Mouse (Mus musculus) intestine, embryonic 15.5 days (tissue): ENCODE measurements around the gene Klf6. TPM values are rescaled to one million over a fixed set of nuclear protein-coding genes. Genes with fewer than 3 reads are reported as not detected.
A peak's percentile ranks its signal among the peaks of the same experiment; 100 is the strongest.

Experiments
- ATAC-seq: fragments of 200-750 bp; cut with Nextera tagmentation; 2 replicates; pipeline ENCODE4 v1.8.0; 2017; ENCODE audit warnings: moderate TSS enrichment, moderate library complexity
- H3K27ac ChIP-seq: fragments of 300-500 bp; sonication (generic); 2 replicates; pipeline ENCODE4 v1.5.1; 2015; ENCODE audit warnings: mild to moderate bottlenecking, inconsistent platforms
- H3K27me3 ChIP-seq: fragments of 300-500 bp; sonication (generic); replicated peaks from 2 replicates; pipeline ENCODE4 v1.6.1; 2015; ENCODE audit warnings: inconsistent platforms
- H3K36me3 ChIP-seq: fragments of 300-500 bp; sonication (generic); 2 replicates; pipeline ENCODE4 v1.6.1; 2015; ENCODE audit warnings: inconsistent platforms
- H3K4me1 ChIP-seq: fragments of 300-500 bp; sonication (generic); replicated peaks from 2 replicates; pipeline ENCODE4 v1.6.1; 2015; ENCODE audit warnings: inconsistent platforms
- H3K4me2 ChIP-seq: fragments of 300-500 bp; sonication (generic); replicated peaks from 2 replicates; pipeline ENCODE4 v1.6.1; 2015; ENCODE audit warnings: mild to moderate bottlenecking, inconsistent platforms
- H3K4me3 ChIP-seq: fragments of 300-500 bp; sonication (generic); replicated peaks from 2 replicates; pipeline ENCODE4 v1.5.1; 2015; ENCODE audit warnings: inconsistent platforms
- H3K9ac ChIP-seq: fragments of 300-500 bp; sonication (generic); 2 replicates; pipeline ENCODE4 v1.6.1; 2015; ENCODE audit warnings: inconsistent platforms
- H3K9me3 ChIP-seq: fragments of 300-500 bp; sonication (generic); 2 replicates; pipeline ENCODE4 v1.6.1; 2016; ENCODE audit warnings: inconsistent platforms
- WGBS: fragments of 180-500 bp; shearing (Covaris S2); methylation state at CpG from one replicate; pipeline ENCODE4 v1.1.7; 2015; 5-methylcytosine and 5-hydroxymethylcytosine counted together
- polyA plus RNA-seq: library from polyadenylated mRNA; unstranded; fragments of >200 nt; fragmentation: Nextera tagmentation; extraction: Ambion mirVana; gene quantifications from 2 replicates; pipeline ENCODE4 v1.2.1, GENCODE M21; 2015

Gene Klf6
- polyA plus RNA-seq, 1 experiment from 2014 or later = 79.5 TPM

DNA sequence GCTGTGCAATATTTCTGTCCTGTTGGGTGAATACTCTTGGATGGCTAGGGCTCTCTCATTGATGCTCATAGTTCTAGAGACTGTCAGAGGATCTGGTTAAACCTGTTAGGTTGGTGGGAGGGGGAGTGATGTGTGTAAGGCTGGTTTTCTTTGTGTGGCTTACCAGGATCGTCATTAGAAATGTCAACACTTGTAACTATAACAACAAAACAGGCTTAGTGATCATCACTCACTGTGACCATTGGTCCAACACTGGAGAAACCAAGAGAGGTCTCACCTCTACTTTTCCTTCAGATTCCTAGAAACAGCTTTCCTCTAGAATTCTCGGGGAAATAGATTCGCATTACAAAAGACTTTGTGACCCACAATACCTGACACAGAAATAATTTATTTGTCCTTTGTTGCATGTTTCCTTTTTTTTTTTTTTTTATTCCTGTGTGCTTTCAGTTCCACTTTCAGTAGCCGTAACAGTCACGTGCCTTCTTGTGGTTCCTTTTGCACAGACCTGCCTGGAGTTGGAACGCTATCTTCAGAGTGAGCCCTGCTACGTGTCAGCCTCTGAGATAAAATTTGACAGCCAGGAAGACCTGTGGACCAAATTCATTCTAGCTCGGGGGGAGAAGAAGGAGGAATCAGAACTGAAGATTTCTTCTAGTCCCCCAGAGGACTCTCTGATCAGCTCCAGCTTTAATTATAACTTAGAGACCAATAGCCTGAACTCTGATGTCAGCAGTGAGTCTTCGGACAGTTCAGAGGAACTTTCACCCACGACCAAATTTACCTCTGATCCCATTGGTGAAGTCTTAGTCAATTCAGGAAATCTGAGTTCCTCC, 3.2 kb downstream of the Klf6 start:
- Histone ChIP-seq H3K36me3 (peaks cover 16% of the 10 kb centered on the region), H3K4me1 (peaks cover 20% of the 10 kb centered on the region), H3K4me2 (peak overlapping the region; percentile 53), H3K9ac (no peak overlapping the region; the same call in 1 of the 2 replicates), H3K4me3 (peak overlapping the region; percentile 19), H3K27ac (no peak overlapping the region), H3K9me3 (no peaks in the 10 kb centered on the region), H3K27me3 (no peaks in the 10 kb centered on the region)
- WGBS = 56% methylated on average over 10 of the region's 10 CpGs
- no peak for ATAC-seq

DNA sequence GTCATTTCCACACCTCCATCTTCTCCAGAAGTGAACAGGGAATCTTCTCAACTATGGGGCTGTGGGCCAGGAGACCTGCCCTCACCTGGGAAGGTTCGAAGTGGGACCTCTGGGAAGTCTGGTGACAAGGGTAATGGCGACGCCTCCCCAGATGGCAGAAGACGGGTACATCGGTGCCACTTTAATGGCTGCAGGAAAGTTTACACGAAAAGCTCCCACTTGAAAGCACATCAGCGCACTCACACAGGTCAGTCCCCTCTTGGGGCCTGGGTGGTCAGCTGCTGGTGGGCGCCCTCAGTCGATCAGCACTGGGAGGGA, 3.8 kb downstream of the Klf6 start:
- H3K4me3 ChIP-seq = no peak overlapping the region

DNA sequence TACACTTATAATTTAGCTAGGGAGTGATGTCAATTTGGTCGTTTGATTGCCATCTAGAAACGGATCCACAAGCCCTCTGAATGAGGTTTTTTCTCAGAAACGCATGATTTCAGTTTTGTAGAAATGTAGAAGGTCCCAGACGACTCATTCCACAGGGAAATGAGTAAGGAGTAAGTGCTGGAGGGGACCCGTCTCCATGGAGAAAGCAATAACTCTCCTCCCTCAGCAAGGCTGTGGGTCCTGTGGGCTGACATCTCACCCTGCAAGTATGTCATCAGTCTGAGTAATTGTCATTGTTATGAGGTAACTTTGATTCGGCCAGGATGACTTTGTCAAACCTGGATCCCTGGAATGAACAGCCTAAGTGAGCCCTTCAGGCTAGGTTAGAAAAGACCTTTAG, 4.8 kb downstream of the Klf6 start:
- no peak for ATAC-seq
- H3K4me1 ChIP-seq = peaks cover 24% of the 10 kb centered on the region
- no peak overlapping the region for H3K4me3 ChIP-seq
- H3K4me2 ChIP-seq = 0 out of 2 replicates have a peak overlapping the region, but pooled peaks have one; percentile 33
- H3K9ac ChIP-seq = no peak overlapping the region
- 78% methylated on average over 6 of the region's 6 CpGs for WGBS
- H3K9me3 ChIP-seq = no peaks in the 10 kb centered on the region
- no peaks in the 10 kb centered on the region for H3K27me3 ChIP-seq
- H3K36me3 ChIP-seq = peaks cover 16% of the 10 kb centered on the region
- H3K27ac ChIP-seq = no peak overlapping the region

More for the DNA sequence above, 3.8 kb downstream of the Klf6 start:
- H3K27me3 ChIP-seq = no peaks in the 10 kb centered on the region
- peak overlapping the region; percentile 53; the same call in 1 of the 2 replicates for H3K4me2 ChIP-seq
- H3K27ac ChIP-seq = no peak overlapping the region
- H3K4me1 ChIP-seq = peaks cover 20% of the 10 kb centered on the region
- peaks cover 16% of the 10 kb centered on the region for H3K36me3 ChIP-seq
- no peak for ATAC-seq
- H3K9me3 ChIP-seq = no peaks in the 10 kb centered on the region
- 88% methylated on average over 9 of the region's 9 CpGs for WGBS
- H3K9ac ChIP-seq = no peak overlapping the region

DNA sequence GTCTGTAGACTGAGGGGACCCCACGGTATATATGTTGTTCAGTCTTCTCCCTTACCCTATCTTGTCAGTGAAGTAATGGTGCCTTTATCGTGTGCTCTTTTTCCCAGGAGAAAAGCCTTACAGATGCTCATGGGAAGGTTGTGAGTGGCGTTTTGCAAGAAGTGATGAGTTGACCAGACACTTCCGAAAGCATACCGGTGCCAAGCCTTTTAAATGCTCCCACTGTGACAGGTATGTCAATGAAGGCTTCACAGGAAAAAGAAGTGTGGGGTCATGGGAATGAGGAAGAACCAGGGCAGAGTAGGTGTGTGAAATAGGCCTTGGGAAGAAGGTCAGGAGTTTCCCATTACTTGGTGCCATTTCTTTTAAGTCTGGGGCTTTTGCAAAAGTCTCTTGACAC, 5.2 kb downstream of the Klf6 start:
- ATAC-seq = no peak
- Histone ChIP-seq H3K27me3 (no peaks in the 10 kb centered on the region), H3K9ac (no peak overlapping the region), H3K4me1 (peaks cover 24% of the 10 kb centered on the region), H3K9me3 (no peaks in the 10 kb centered on the region), H3K27ac (no peak overlapping the region), H3K4me3 (no peak overlapping the region), H3K4me2 (no peak overlapping the region), H3K36me3 (peaks cover 16% of the 10 kb centered on the region)
- WGBS = 96% methylated on average over 5 of the region's 5 CpGs

DNA sequence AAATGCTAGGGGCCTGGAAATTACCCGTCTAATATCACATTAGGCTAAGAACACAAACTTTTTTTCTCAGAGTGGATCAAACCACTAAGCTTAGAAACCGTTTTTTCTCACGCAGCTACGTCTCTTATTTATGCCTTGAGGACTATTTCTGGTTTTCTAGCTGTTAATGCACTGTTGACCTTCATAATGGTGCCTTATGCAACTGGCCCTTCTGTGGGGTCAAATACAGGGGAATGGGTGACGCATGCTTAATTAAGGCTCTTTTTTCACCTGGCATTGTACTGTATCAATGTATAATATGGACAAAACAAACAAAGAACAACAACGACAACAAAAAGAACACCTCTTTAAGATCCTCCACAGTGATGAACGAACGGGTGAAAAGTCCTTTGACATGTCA, 7.1 kb downstream of the Klf6 start:
- H3K9me3 ChIP-seq = no peaks in the 10 kb centered on the region
- WGBS = 88% methylated on average over 8 of the region's 8 CpGs

DNA sequence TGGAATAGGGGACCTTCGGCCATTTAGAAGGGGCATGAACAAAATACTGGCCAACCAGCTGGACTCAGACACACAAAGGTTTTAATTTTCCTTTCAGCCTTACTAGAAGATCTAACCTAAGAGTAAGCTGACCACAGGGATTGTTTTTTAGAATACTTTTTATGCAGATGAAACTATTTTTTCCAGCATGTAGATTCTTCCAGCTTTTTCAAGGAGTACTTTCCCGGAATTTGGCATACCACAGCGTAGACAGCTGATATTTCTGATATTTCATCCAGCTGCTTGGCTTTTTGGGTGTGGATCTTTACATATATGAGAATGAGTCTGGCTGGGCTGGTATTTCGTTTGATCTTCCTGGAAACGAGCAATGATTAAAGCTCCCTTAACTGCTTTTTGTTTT, 8.2 kb downstream of the Klf6 start:
- Histone ChIP-seq H3K4me1 (peaks cover 20% of the 10 kb centered on the region), H3K4me2 (no peak overlapping the region), H3K9ac (no peak overlapping the region), H3K36me3 (peaks cover 16% of the 10 kb centered on the region), H3K27me3 (no peaks in the 10 kb centered on the region), H3K27ac (peak overlapping the region; percentile 44; the same call in 1 of the 2 replicates), H3K9me3 (no peaks in the 10 kb centered on the region), H3K4me3 (no peak overlapping the region)
- WGBS = 50% methylated on average over 5 of the region's 5 CpGs
- ATAC-seq = no peak

More for the DNA sequence above, 7.1 kb downstream of the Klf6 start:
- no peak for ATAC-seq
- no peak overlapping the region for H3K4me3 ChIP-seq
- no peak overlapping the region for H3K27ac ChIP-seq
- H3K4me2 ChIP-seq = no peak overlapping the region
- no peak overlapping the region for H3K9ac ChIP-seq
- H3K4me1 ChIP-seq = peaks cover 24% of the 10 kb centered on the region
- H3K27me3 ChIP-seq = no peaks in the 10 kb centered on the region
- H3K36me3 ChIP-seq = peaks cover 16% of the 10 kb centered on the region

DNA sequence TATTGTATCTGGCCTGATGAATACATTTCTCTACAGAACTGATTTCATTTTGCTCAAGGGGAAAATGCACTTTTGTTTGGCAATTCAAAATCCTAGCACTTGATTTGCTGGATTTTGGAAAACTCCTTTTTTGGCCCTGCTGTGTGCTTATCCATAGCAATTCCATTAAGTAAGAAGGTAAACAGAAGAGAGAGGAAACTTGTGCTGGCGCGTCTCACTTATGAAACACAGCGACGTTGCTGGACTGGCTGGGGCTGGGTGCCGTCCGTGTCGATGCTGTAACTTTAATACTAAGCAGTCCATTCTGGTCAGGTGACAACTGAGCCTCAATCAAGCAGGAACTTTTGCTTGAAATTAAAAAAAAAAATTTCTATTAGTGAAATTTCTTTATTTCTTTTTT, 8.6 kb downstream of the Klf6 start:
- H3K4me1 ChIP-seq = peaks cover 16% of the 10 kb centered on the region
- peak overlapping the region; percentile 44; the same call in 1 of the 2 replicates for H3K27ac ChIP-seq
- H3K9ac ChIP-seq = no peak overlapping the region
- ATAC-seq = peak; percentile 61
- WGBS = 17% methylated on average over 7 of the region's 7 CpGs
- peaks cover 16% of the 10 kb centered on the region for H3K36me3 ChIP-seq
- H3K4me3 ChIP-seq = no peak overlapping the region
- H3K4me2 ChIP-seq = no peak overlapping the region
- no peaks in the 10 kb centered on the region for H3K27me3 ChIP-seq
- H3K9me3 ChIP-seq = no peaks in the 10 kb centered on the region

DNA sequence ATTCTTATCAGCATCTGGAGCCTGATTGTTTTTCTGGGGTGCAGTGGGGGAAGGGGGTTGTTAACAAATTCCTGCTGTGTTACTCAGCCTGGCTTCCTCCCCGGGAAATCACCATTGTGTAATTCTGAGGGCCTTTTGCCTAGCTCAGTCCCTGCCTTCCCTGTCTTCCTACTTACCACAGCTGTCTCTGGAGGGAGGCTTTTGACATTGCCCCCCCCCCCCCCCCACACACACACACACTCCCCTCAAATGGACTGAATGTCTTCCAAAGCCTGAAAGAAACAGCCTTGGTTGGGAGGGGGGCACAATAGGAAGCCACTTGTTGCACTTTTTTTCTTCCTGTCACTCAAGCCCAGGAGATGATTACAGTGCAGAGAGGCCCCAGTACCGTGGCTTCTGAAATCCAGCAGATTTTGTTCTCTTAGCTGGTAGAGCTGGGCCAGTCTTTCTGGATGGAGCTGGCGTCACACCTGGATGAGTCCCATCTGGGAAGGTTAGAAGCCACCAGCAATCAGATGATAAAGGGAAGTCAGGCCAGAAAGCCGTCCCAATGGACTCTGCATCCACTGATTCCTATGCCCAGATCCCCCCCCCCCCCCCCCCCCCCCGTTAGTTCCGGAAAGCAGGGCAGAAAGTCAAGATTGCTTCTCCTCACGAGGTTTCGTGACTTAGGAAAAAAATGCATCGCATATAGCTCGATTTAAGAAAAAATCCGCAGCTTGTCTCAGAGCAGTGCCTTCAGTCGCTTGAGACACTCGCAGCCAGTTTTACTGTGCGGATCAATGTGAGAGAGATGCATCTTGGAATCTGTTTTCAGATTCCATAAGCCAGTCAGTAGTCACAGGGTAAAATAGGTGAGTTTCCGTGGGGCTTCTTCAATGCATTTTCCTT, 9.3 kb downstream of the Klf6 start:
- peak; percentile 77 for ATAC-seq
- Histone ChIP-seq H3K27me3 (no peaks in the 10 kb centered on the region), H3K9me3 (no peaks in the 10 kb centered on the region), H3K36me3 (peaks cover 16% of the 10 kb centered on the region), H3K27ac (peak overlapping the region; percentile 40; the same call in 1 of the 2 replicates), H3K9ac (no peak overlapping the region), H3K4me1 (peaks cover 9% of the 10 kb centered on the region), H3K4me3 (no peak overlapping the region), H3K4me2 (no peak overlapping the region)
- WGBS = 35% methylated on average over 15 of the region's 15 CpGs

DNA sequence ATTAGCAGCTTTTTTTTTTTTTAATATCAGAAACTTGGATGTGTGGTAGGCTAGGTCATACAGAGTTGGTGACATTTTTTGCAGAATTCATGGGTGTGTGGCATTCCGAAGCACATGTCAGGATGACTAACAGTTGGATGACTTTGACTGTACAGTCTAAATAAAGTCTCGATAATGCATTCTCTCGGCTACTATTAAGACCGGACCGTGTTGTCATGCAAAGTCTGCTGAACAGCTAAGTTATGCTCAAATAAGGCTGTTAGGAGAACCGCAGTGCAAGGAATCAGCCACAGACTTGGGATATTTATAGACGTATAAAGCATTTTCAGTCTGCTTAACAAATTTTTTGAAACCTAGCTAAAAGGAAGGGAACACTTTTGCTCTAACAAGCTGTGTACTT, 10.1 kb downstream of the Klf6 start:
- Histone ChIP-seq H3K4me3 (no peak overlapping the region), H3K4me2 (no peak overlapping the region), H3K36me3 (peaks cover 10% of the 10 kb centered on the region), H3K9ac (no peak overlapping the region), H3K27ac (no peak overlapping the region), H3K4me1 (peaks cover 4% of the 10 kb centered on the region; the same call in 1 of the 2 replicates), H3K27me3 (no peaks in the 10 kb centered on the region), H3K9me3 (no peaks in the 10 kb centered on the region)
- no peak for ATAC-seq
- WGBS = 69% methylated on average over 7 of the region's 7 CpGs

DNA sequence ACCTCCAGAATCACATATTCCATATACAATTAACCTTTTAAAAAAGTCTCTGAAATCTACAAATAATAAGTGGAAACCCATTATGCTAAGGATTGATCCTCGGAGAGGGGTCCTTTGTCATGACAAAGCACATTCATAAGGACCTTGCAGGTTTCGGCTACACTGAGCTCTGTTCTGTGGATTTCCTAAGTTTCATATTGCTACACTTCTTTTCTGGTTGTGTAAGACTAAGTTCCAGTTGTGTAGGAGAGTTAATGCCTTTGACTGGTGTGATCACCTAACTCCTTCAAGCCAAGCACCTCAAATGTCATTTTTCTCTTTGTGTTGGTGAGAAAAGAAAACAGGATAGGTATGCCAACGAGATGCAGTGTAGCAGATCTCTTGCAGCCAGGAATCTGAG, 12.4 kb downstream of the Klf6 start:
- H3K9me3 ChIP-seq = no peaks in the 10 kb centered on the region
- 85% methylated on average over 3 of the region's 3 CpGs for WGBS
- ATAC-seq = no peak
- H3K36me3 ChIP-seq = no peaks in the 10 kb centered on the region
- no peak overlapping the region for H3K4me2 ChIP-seq
- peaks cover 4% of the 10 kb centered on the region; the same call in 1 of the 2 replicates for H3K4me1 ChIP-seq
- no peaks in the 10 kb centered on the region for H3K27me3 ChIP-seq
- no peak overlapping the region for H3K27ac ChIP-seq
- H3K4me3 ChIP-seq = no peak overlapping the region
- no peak overlapping the region for H3K9ac ChIP-seq

DNA sequence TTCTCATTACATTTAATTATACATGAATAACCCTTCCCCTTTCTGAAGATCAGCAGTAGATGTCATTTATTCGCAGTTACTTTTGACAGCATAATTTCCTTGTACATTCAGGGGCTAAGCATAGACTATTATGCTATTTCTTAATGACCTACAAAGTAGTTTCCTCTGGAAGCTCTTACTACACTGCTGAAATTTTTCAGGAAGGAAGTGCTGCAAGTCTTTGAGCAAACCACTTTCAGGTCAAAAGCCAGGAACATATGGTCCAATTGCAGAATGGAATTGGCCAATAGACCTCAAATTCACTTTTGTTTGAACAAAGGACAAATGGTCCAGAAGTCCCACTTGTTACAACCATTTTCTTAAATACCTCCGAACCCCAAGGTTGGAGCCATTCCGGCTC, 14.2 kb downstream of the Klf6 start:
- peaks cover 3% of the 10 kb centered on the region; the same call in 1 of the 2 replicates for H3K4me1 ChIP-seq
- no peak overlapping the region for H3K4me3 ChIP-seq
- no peaks in the 10 kb centered on the region for H3K9me3 ChIP-seq
- no peak overlapping the region for H3K4me2 ChIP-seq
- no peak for ATAC-seq
- no peak overlapping the region for H3K9ac ChIP-seq
- no peak overlapping the region for H3K27ac ChIP-seq
- no peaks in the 10 kb centered on the region for H3K27me3 ChIP-seq
- H3K36me3 ChIP-seq = no peaks in the 10 kb centered on the region
- WGBS = 90% methylated on average over 3 of the region's 3 CpGs

DNA sequence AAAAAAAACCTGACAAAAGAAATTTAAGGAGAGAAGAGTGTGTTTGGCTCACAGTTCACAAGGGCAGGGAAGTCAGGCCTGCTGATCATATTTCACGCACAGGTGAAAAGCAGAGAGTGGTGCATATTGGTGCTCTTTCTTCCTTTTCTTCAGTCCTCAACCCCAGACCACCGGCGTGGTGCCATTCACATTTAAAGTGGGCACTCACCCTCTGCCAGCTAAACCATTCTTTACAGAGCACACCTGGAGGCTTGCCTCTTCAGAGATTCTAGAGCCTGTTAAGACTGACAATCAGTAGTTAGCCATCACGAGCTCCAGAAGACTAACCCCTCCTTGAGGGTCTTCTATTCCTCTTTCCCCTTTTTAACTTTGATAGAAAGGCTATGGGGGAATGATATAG, 17.5 kb downstream of the Klf6 start:
- ATAC-seq = no peak
- Histone ChIP-seq H3K9ac (no peak overlapping the region), H3K9me3 (no peaks in the 10 kb centered on the region), H3K36me3 (no peaks in the 10 kb centered on the region), H3K27me3 (no peaks in the 10 kb centered on the region), H3K4me3 (no peak overlapping the region), H3K4me2 (no peak overlapping the region), H3K27ac (no peak overlapping the region), H3K4me1 (no peaks in the 10 kb centered on the region)
- WGBS = 64% methylated on average over 4 of the region's 4 CpGs
